Mouse (Mus musculus): Measurements from ENCODE around the gene Fpgt. TPM values are rescaled to one million over a fixed set of nuclear protein-coding genes. Genes with fewer than 3 reads are reported as not detected.

The Fpgt gene
- total RNA-seq (2022), result 10 to 100 TPM; 26.0 to 34.4 (median 29.7) TPM

GRCm38 (mm10) chr3:155093116-155093956 is at the start of gene Fpgt, which contains the start of gene Lrriq3:
Gene Fpgt, minus strand, starts transcription at chr3:155093403.
Gene Lrriq3, plus strand, starts transcription at chr3:155093434.
- peak; percentile 90 to 92 for DNase-seq (ENCODE audit: low spot score in 2 of 2)

- DNase-seq (ENCODE audit: low spot score in 2 of 2), result no peak
Measured at GRCm38 (mm10) chr3:155141047-155141446, 47.8 kb upstream of the Fpgt start.

- DNase-seq (ENCODE audit: low spot score in 2 of 2), result no peak
Measured at GRCm38 (mm10) chr3:155137737-155138136, 44.5 kb upstream of the Fpgt start.

- DNase-seq (ENCODE audit: low spot score in 2 of 2), result no peak
Measured at GRCm38 (mm10) chr3:155105957-155106356, 12.8 kb upstream of the Fpgt start.

GRCm38 (mm10) chr3:155099266-155099665 is 6.1 kb upstream of the Fpgt start:
- no peak for DNase-seq (ENCODE audit: low spot score in 2 of 2)

- no peak for DNase-seq (ENCODE audit: low spot score in 2 of 2)
Measured at GRCm38 (mm10) chr3:155092081-155092480, 1.1 kb downstream of the Fpgt start.

- no peak for DNase-seq (ENCODE audit: low spot score in 2 of 2)
Measured at GRCm38 (mm10) chr3:155077908-155078307, 15.3 kb downstream of the Fpgt start.

GRCm38 (mm10) chr3:155059449-155059822 is 33.8 kb downstream of the Fpgt start:
- DNase-seq (ENCODE audit: low spot score in 2 of 2), result no peak

- DNase-seq (ENCODE audit: low spot score in 2 of 2), result no peak
Measured at GRCm38 (mm10) chr3:155058800-155059448, 34.3 kb downstream of the Fpgt start.

- no peak for DNase-seq (ENCODE audit: low spot score in 2 of 2)
Measured at GRCm38 (mm10) chr3:155057566-155057965, 35.6 kb downstream of the Fpgt start.

- no peak for DNase-seq (ENCODE audit: low spot score in 2 of 2)
Measured at GRCm38 (mm10) chr3:155056606-155057005, 36.6 kb downstream of the Fpgt start.

GRCm38 (mm10) chr3:155055231-155055916 is 37.8 kb downstream of the Fpgt start, which contains the start of gene Tnni3k:
Gene Tnni3k, minus strand, starts transcription at chr3:155055407.
- no peak for DNase-seq (ENCODE audit: low spot score in 2 of 2)

- DNase-seq (ENCODE audit: low spot score in 2 of 2), result no peak
Measured at GRCm38 (mm10) chr3:155053189-155053588, 40.0 kb downstream of the Fpgt start.

- no peak for DNase-seq (ENCODE audit: low spot score in 2 of 2)
Measured at GRCm38 (mm10) chr3:155052021-155052420, 41.2 kb downstream of the Fpgt start.

- DNase-seq (ENCODE audit: low spot score in 2 of 2), result no peak
Measured at GRCm38 (mm10) chr3:155039012-155039836, 54.0 kb downstream of the Fpgt start.

Other genes with a start within 250 kb of the Fpgt start
- gene Tnni3k, start 38.0 kb downstream of the Fpgt start, total RNA-seq (2022), result under 1 TPM; 0.12 to 0.49 (median 0.27) TPM
- gene Lrriq3, start within 50 bp of the Fpgt start, total RNA-seq (2022), result under 1 TPM; 0.39 to 0.90 (median 0.69) TPM

Measured in layer of hippocampus, adult 8-10 months (tissue).